Mouse (Mus musculus) kidney, adult 2 months (tissue): ENCODE measurements around the gene Atp6ap1.

ENCODE experiments used
- CTCF ChIP-seq: fragments of 200-500 bp; conservative IDR thresholded peaks from 2 replicates; pipeline ENCODE4 v1.5.1; 2011; ENCODE audit warnings: low read depth, mild to moderate bottlenecking, control low read depth, low read length, moderate library complexity, mixed read lengths; ENCODE audit not compliant: insufficient read depth, insufficient read length
- POLR2A ChIP-seq: fragments of 200-500 bp; IDR thresholded peaks from one replicate; pipeline ENCODE4 v1.6.1; 2011; ENCODE audit warnings: low read depth, low read length, control low read depth

DNA sequence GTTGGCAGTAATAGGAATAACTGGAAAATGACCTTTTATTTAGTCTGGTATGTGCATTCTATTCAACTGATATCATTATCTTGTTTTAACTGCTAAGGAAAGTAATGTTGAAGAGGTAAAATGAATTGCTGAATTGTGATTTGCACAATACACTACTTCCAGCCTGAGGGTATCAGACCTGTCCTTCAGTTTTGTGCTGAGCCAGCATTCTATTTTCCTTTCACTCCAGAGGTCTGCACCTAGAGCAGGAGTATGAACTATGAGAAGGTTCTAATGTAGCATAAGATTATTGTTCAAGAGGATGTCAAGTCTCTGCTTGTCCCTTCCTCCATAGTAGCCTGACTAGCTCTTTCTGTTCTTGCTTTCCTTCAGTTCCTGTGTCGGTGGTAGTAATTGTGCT, 1.5 kb downstream of the Atp6ap1 start:
- TF ChIP-seq POLR2A (no peak), CTCF (no peak)
